Mouse (Mus musculus) frontal cortex, postnatal 10 days (tissue): ENCODE results near the gene Banf2.
A peak's percentile ranks its signal among the peaks of the same experiment; 100 is the strongest.

Source experiments
- DNase-seq, 2 experiments: peaks; one replicate each; pipeline ENCODE4 v3.0.0; 2022; ENCODE audit warnings: low spot score in 2 of 2, mixed read lengths in 1 of 2

Gene Banf2

GRCm38 (mm10) chr2:144101463-144101961 is 68.7 kb downstream of the Banf2 start:
- no peak for DNase-seq

- no peak for DNase-seq
Observed at GRCm38 (mm10) chr2:144107374-144107773, 74.5 kb downstream of the Banf2 start.

GRCm38 (mm10) chr2:144107810-144108209 is 75.0 kb downstream of the Banf2 start:
- DNase-seq, result no peak

- no peak for DNase-seq
Observed at GRCm38 (mm10) chr2:144108376-144108775, 75.5 kb downstream of the Banf2 start.

- no peak for DNase-seq
Observed at GRCm38 (mm10) chr2:144111966-144112365, 79.1 kb downstream of the Banf2 start.

GRCm38 (mm10) chr2:144112666-144113065 is 79.8 kb downstream of the Banf2 start:
- no peak for DNase-seq

- no peak for DNase-seq
Observed at GRCm38 (mm10) chr2:144118061-144118460, 85.2 kb downstream of the Banf2 start.

GRCm38 (mm10) chr2:144120186-144120823 is 87.4 kb downstream of the Banf2 start:
- peak in 1 of 2 experiments; percentile 34 for DNase-seq

GRCm38 (mm10) chr2:144122068-144122467 is 89.2 kb downstream of the Banf2 start:
- DNase-seq, result no peak
